Mouse (Mus musculus) left cerebral cortex, postnatal 4 days (tissue): ENCODE measurements at regions not wholly inside any gene's neighbourhood (a gene's known extent, or its start where the extent isn't known, plus 50 kb on each side); places are given as distances from the start of the nearest gene placed in this dataset.
A peak's percentile ranks its signal among the peaks of the same experiment; 100 is the strongest.
"Not testable (repeated sequence)": the region's sequence is repeated elsewhere in the genome, so short reads cannot be mapped to it uniquely, and the experiment has no call there.

ENCODE experiments used
- DNase-seq: peaks from one replicate; pipeline ENCODE4 v3.0.0-alpha.2; 2022
- intact Hi-C: fragments of 180-260 bp; cut with DNase I; formaldehyde crosslinking; loops from one replicate; pipeline ENCODE4 v1.15.1; 2025

DNA sequence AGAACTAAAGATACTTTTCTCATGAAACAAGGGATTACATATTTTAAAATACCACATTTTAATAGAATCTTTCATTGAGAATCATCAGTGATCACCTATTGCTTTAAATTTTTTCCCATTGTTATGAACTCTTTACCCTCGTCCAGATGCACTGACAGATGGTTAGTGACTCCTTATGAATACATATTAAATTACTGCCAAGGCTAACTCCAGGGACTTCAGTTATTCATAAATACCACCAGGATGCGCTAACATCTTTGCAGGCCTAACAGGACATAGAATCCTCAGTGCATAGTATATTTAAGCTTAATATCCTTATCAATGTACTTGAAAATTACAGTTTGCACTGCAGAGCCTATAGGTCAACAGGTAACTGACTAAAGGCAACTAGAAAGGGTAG, 1362.5 kb upstream of the Tmeff2 start:
- peak; percentile 0 for DNase-seq
- intact Hi-C loops, result no loop called here

DNA sequence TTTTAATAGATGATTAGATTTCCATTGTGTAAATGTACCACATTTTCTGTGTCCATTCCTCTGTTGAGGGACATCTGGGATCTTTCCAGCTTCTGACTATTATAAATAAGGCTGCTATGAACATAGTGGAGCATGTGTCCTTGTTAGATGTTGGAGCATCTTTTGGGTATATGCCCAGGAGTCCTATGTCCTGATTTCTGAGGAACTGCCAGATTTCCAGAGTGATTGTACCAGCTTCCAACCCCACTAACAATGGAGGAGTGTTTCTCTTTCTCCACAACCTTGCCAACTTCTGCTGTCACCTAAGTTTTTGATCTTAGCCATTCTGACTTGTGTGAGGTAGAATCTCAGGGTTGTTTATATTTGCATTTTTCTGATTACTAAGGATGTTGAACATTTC, 1328.3 kb upstream of the Tmeff2 start:
- DNase-seq, intact Hi-C loops: not testable (repeated sequence)

DNA sequence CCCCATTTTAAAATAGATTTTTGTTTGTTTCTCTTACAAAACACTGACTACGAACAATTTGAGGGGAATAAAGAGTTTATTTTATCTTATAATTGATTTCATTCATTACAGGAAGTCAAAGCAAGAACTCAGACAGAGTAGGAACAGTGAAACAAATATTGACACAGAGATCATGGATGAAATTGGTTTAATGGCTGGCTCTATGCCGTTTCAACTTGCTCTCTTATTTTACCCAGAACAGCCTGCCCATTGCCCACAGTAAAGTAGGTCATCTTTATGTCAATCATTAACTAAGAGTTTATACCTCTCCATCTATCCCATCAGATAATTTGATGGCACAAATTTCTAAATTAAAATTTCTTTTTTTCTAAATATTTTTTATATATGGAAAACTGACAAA, 1327.9 kb upstream of the Tmeff2 start:
- no peak for DNase-seq
- intact Hi-C loops, result no loop called here
